Comparison of ENCODE assay signal across 17 mouse cellular contexts in the genomic region with DNA sequence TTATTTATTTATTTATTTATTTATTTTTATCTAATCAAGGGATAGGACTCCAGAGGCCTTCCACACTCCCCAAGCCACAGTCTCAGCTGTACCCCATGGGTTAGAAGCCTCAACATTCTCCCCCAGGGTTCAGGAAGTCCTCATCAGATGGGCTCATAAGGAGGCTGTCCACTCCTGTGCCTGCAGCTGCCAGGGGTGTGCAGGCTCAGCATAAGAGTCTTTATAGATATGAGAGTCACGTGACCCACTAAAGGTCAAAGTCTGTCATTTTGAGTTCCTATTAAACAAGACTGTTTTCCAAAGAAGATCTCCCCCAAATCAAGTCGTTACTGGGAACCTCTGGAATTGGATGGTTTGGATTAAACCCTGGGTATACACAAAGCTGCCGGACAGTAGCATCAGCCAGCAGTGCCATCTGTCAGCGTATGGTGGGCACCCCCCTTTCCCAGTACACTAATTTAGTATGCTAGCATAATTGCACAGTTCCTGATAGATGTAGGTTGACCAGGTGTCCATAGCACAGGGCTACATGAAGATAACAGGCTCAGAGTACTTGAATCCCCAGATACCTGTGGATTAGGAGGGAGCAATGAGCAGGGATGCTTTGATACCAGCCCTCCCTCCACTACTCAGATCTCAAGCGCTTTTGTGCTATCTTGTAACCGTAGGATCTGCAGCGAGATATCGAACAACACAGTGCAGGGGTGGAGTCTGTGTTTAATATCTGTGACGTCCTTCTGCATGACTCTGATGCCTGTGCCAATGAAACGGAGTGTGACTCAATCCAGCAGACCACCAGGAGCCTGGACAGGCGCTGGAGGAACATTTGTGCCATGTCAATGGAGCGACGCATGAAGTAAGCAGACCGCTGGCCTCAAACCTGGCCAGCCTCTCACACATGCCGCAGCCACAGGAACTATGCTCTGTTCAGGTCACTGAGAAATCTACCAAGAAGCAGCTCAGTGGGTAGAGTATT.
DNase-seq lines count a peak whose midpoint lies in the region; ATAC-seq and TF ChIP-seq lines count a peak whose summit lies in the region.
"Had no signal": no experiment of that assay in that cellular context is flagged by ENCODE, and none has a peak within 500 bp of the region (broad histone marks: within the 10 kb centered on the region; RNA-seq: fewer than 3 reads in every experiment).

No protein-coding gene starts in this region.

- no peak overlapping the region for H3K9ac ChIP-seq in heart, embryonic 15.5 days
- H3K9ac ChIP-seq in lung, embryonic 16.5 days (ENCODE audit: low read length): no peak overlapping the region
- H3K9ac ChIP-seq in intestine, postnatal 0 days (ENCODE audit: low read depth, low read length): no peak overlapping the region
- H3K9ac ChIP-seq: limb, embryonic 15.5 days; midbrain, embryonic 12.5 days had no signal

- peaks cover 22% of the 10 kb centered on the region for H3K4me1 ChIP-seq in heart, embryonic 15.5 days (replicated peaks)
- H3K4me1 ChIP-seq in lung, embryonic 16.5 days (replicated peaks; ENCODE audit: control insufficient read depth, insufficient read depth, low read length): peaks cover 17% of the 10 kb centered on the region
- H3K4me1 ChIP-seq in lung, adult 2 months (ENCODE audit: control insufficient read depth, insufficient read depth, low read length): no peaks in the 10 kb centered on the region
- H3K4me1 ChIP-seq in intestine, postnatal 0 days (replicated peaks; ENCODE audit: control insufficient read depth, insufficient read depth, low read length): no peaks in the 10 kb centered on the region
- H3K4me1 ChIP-seq: midbrain, embryonic 12.5 days had no signal

- peaks cover 39% of the 10 kb centered on the region for H3K36me3 ChIP-seq in heart, embryonic 15.5 days
- H3K36me3 ChIP-seq in lung, embryonic 16.5 days (ENCODE audit: control insufficient read depth, insufficient read depth, low read length): peaks cover 22% of the 10 kb centered on the region
- peaks cover 59% of the 10 kb centered on the region for H3K36me3 ChIP-seq in intestine, postnatal 0 days (ENCODE audit: control insufficient read depth, insufficient read depth)

- TF ChIP-seq POLR2A in lung, adult 2 months (IDR thresholded peaks at IDR 0.05; ENCODE audit: borderline replicate concordance, extremely low read depth, low read depth, low read length): no peak

- no peak overlapping the region for H3K4me3 ChIP-seq in heart, embryonic 15.5 days
- H3K4me3 ChIP-seq in lung, embryonic 16.5 days (ENCODE audit: low read length): no peak overlapping the region
- no peak overlapping the region for H3K4me3 ChIP-seq in lung, adult 2 months (replicated peaks; ENCODE audit: extremely low read depth, low read depth, low read length)
- no peak overlapping the region for H3K4me3 ChIP-seq in intestine, postnatal 0 days (ENCODE audit: low read depth, low read length)
- H3K4me3 ChIP-seq: hindbrain, embryonic 10.5 days; limb, embryonic 15.5 days; midbrain, embryonic 12.5 days had no signal

- WGBS in heart, embryonic 15.5 days: 75% methylated on average over 15 of the region's 15 CpGs
- 78% methylated on average over 15 of the region's 15 CpGs for WGBS in lung, embryonic 16.5 days
- 86% methylated on average over 15 of the region's 15 CpGs for WGBS in lung, adult 2 months
- 67% methylated on average over 15 of the region's 15 CpGs for WGBS in intestine, postnatal 0 days

- no peak for TF ChIP-seq CTCF in lung, adult 2 months (IDR thresholded peaks at IDR 0.05; ENCODE audit: insufficient read depth, low read length)
- TF ChIP-seq CTCF in intestine, postnatal 0 days (IDR thresholded peaks at IDR 0.05; ENCODE audit: low read depth): no peak

- H3K27me3 ChIP-seq in heart, embryonic 15.5 days: no peaks in the 10 kb centered on the region
- no peaks in the 10 kb centered on the region for H3K27me3 ChIP-seq in lung, embryonic 16.5 days (ENCODE audit: control insufficient read depth, insufficient read depth, low read depth, low read length)
- no peaks in the 10 kb centered on the region for H3K27me3 ChIP-seq in intestine, postnatal 0 days (replicated peaks; ENCODE audit: control insufficient read depth, insufficient read depth, low read length)
- H3K27me3 ChIP-seq: limb, embryonic 15.5 days; midbrain, embryonic 12.5 days had no signal

- ATAC-seq in heart, embryonic 15.5 days (replicated peaks; ENCODE audit: insufficient number of reproducible peaks, insufficient read depth, low FRiP score, low read depth): 0 out of 2 replicates have a peak, but pooled peaks have one; percentile 41
- 0 out of 2 replicates have a peak, but pooled peaks have one; percentile 44 for ATAC-seq in lung, embryonic 16.5 days (ENCODE audit: low read depth)
- ATAC-seq in intestine, postnatal 0 days: peak; percentile 80
- ATAC-seq: forebrain, embryonic 14.5 days; inflammation-experienced regulatory T-cells, adult 6 months had no signal

- H3K9me3 ChIP-seq in heart, embryonic 15.5 days (replicated peaks): no peaks in the 10 kb centered on the region
- H3K9me3 ChIP-seq in lung, embryonic 16.5 days (ENCODE audit: control insufficient read depth, low read length): no peaks in the 10 kb centered on the region
- no peaks in the 10 kb centered on the region for H3K9me3 ChIP-seq in intestine, postnatal 0 days (ENCODE audit: control insufficient read depth)
- H3K9me3 ChIP-seq: hindbrain, embryonic 10.5 days; limb, embryonic 15.5 days; midbrain, embryonic 12.5 days had no signal

- no peak overlapping the region for H3K27ac ChIP-seq in heart, embryonic 15.5 days
- H3K27ac ChIP-seq in lung, embryonic 16.5 days (ENCODE audit: low read length): no peak overlapping the region
- H3K27ac ChIP-seq in intestine, postnatal 0 days (ENCODE audit: low read depth, low read length): peak overlapping the region; percentile 41; the same call in 1 of the 2 replicates
- H3K27ac ChIP-seq: hindbrain, embryonic 10.5 days; limb, embryonic 15.5 days; midbrain, embryonic 12.5 days had no signal

- no peak overlapping the region for H3K4me2 ChIP-seq in heart, embryonic 15.5 days
- no peak overlapping the region for H3K4me2 ChIP-seq in lung, embryonic 16.5 days (ENCODE audit: low read depth, low read length)
- H3K4me2 ChIP-seq in intestine, postnatal 0 days (replicated peaks; ENCODE audit: low read depth): no peak overlapping the region; the same call in 1 of the 2 replicates
- H3K4me2 ChIP-seq: heart, embryonic 11.5 days; limb, embryonic 15.5 days; midbrain, embryonic 12.5 days had no signal

- DNase-seq in heart, adult 8-10 months (ENCODE audit: low spot score): no peak
- no peak for DNase-seq in lung, adult 2 months
- peak; percentile 28 for DNase-seq in brain, adult 2 months (ENCODE audit: low read depth, low spot score)
- DNase-seq in adrenal gland, postnatal 4 days (ENCODE audit: low spot score in 2 of 2): no peak
- DNase-seq: adrenal gland, adult 8-10 months; cerebellum, adult 18-20 months; gastrocnemius, postnatal 25 days; thymus, postnatal 36 days had no signal
